Mouse (Mus musculus) frontal cortex, postnatal 25 days (tissue): Measurements from ENCODE around the gene Mier2.

Source experiments
- DNase-seq, 2 experiments: peaks; one replicate each; pipeline ENCODE4 v3.0.0; 2022; ENCODE audit warnings: low spot score in 2 of 2

Mier2 gene

GRCm38 (mm10) chr10:79574796-79575195 is 19.8 kb upstream of the Mier2 start:
- no peak for DNase-seq

DNA sequence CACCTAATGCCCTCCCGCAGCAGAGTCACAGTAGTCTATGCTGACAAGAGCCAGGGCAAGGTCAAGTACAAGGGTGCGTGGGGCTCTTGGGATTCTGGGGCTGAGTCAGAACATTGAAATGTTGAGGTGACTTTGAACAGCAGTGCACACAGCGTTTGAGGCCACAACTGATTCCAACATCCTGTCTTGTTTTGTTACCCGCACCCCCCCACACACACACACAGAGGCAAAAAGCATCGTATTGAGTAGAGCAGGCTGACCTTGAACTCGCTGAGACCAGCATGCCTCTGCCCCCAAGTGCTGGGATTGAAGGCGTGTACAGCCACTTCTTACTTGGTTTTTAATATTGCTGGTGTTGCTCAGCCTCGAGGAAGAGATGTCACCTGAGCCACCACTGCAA is 19.4 kb upstream of the Mier2 start:
- no peak for DNase-seq

GRCm38 (mm10) chr10:79573611-79574010 is 18.6 kb upstream of the Mier2 start:
- no peak for DNase-seq

GRCm38 (mm10) chr10:79571314-79571713 is 16.3 kb upstream of the Mier2 start:
- no peak for DNase-seq

GRCm38 (mm10) chr10:79569921-79570320 is 14.9 kb upstream of the Mier2 start:
- no peak for DNase-seq

DNA sequence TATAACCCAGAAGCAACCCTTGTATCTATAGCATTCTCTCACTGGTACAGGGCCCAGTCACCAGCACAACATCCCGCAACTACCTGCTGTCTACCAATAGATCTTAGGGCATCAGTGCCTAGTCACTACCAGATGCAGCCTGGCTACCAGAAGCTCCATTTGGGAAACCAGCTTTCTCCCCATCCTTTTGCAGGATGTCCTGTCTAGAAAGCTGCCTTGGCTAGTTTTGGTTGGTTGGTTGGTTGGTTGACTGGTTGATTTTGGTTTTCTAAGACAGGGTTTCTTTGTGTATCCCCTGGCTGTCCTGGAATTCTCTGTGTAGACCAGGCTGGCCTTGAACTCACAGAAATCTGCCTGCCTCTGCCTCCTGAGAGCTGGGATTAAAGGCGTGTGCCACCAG is 4.7 kb upstream of the Mier2 start:
- DNase-seq, result no peak

GRCm38 (mm10) chr10:79557496-79557895 is 2.5 kb upstream of the Mier2 start:
- no peak for DNase-seq

DNA sequence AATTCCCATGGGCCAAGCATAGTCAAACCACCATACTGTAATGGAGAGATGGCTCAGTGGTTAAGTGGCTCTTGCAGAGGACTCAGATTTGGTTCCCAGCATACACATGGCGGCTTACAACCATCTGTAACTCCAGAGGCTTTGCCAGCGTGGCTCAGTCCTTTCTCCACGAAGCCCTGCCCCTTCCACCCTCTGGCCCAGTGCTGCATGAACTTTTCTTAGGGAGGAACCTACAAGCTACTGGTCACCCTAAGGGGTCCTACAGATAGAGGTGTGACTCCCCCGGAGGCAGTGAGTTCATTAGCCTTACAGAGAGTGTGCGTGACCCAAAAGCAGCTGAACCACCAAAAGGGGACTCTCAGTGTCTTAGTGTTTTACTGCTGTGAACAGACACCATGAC is 2.0 kb upstream of the Mier2 start:
- no peak for DNase-seq

- no peak for DNase-seq
These were observed 282 bp upstream of the Mier2 start for GRCm38 (mm10) chr10:79555238-79555724.

DNA sequence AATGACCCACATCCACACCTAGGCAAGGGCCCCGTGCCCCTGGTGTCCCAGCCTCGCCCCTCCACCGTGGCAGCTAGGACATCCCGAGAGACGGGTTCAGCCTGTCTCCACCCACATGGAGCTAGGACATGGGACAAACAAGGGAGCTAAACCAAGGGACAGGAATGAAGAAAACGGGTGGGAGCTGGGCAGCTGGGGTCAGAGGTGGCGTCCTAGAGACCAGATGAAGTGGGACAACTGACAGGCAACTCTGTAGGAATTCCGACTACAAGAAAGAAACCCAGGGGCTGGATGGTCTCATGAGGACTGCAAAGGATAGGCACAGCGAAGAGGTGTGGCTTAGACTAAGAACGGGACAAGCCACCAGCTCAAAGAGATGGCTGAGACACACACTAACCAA is 1.3 kb downstream of the Mier2 start:
- DNase-seq, result no peak

DNA sequence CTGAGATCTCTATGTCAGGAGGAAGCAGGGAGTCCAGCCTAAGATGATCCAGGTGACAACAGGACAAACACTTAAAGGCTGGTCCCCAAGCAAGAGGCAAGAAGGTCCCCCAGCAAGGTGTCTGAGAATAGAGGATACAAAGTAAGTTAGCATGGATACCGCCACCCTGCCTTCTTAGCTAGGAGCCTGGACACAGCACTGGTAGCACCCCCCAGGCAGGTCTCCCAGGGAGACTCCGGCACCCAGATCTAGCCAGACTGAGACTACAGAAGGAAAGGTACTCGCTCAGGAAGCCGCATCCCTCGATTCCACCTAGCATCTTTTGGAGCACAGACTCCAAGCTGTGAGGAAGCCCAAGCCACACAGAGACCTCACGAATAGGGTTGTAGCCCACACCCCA is 1.8 kb downstream of the Mier2 start:
- DNase-seq, result no peak

GRCm38 (mm10) chr10:79552531-79552930 is 2.5 kb downstream of the Mier2 start:
- no peak for DNase-seq

DNA sequence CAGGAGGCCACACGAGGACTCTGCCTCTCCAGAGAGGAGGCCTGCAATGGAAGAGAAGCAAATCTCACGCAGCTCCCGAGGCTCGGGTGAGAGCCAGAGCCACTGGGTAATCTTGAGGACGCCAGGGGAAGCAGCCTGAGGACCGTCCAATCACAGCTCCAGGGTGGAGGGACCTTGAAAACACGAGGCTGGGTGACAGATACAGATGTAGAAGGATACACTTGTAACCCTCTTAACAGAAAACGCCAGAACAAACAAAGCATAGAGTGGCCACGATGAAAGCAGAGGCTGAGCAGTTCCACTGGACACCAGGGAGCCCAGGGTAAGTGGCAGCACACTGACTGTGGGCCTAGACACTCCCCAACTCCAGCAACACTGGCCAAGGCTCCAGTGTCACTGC is 4.6 kb downstream of the Mier2 start:
- no peak for DNase-seq

GRCm38 (mm10) chr10:79548971-79549723 is 5.9 kb downstream of the Mier2 start:
- no peak for DNase-seq

GRCm38 (mm10) chr10:79548546-79548945 is 6.5 kb downstream of the Mier2 start:
- DNase-seq, result no peak

- no peak for DNase-seq
These were observed 7.8 kb downstream of the Mier2 start for GRCm38 (mm10) chr10:79547148-79547675.

DNA sequence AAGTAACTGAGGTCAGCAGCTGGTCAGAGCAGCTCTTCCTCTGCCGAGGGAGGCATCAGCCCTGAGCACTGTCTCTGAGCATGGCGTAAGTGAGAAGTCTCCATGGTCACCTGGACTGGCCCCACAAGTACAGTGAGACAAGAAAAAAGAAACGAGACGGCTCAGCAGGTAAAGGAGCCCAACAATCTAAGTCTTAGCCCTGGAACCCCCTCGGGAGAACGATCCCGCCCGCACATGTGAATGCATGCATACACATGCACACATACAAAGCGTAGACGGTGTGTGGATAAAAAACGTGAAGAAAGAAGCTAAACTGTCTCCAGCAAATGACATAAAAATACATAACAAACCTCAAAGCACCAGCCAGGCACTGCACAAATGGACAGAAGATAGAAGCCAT is 8.5 kb downstream of the Mier2 start:
- DNase-seq, result no peak

GRCm38 (mm10) chr10:79545891-79546290 is 9.1 kb downstream of the Mier2 start:
- DNase-seq, result no peak

GRCm38 (mm10) chr10:79544631-79545030 is 10.4 kb downstream of the Mier2 start:
- no peak for DNase-seq

DNA sequence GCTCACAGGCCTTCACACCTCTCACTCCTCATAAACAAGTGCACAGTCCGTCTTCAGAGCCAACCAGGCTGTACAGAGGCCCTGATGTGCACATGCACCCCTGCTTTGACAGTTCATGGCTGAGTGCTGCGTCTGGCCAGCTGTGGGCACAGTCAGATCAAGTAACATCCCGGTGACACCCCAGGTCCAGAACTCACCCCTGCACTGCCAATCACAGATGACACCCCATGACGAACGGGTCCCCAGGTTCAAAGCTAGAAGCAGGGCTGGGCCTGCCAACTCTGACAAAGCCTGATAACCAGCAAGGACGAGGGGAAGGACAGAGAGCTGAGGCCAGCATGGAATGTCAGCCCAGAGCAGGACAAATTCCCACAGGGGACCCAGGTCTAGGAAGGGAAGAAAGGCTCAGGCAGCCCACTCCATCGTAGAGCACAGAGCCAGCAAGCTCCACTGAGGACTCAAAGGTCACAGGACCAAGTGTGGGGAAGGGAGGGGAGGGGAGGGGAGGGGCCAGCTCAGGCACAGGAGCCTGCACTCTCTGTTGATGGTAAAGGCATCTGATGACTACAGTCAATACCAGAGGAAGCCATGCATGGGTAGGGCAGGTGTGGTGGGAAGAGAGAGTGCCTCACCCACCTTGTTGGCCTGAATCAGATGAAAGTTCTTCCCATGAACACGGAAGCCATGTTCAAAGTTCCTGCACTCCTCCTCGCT is 11.0 kb downstream of the Mier2 start:
- no peak for DNase-seq

- DNase-seq, result no peak
These were observed 12.8 kb downstream of the Mier2 start for GRCm38 (mm10) chr10:79542171-79542570.

DNA sequence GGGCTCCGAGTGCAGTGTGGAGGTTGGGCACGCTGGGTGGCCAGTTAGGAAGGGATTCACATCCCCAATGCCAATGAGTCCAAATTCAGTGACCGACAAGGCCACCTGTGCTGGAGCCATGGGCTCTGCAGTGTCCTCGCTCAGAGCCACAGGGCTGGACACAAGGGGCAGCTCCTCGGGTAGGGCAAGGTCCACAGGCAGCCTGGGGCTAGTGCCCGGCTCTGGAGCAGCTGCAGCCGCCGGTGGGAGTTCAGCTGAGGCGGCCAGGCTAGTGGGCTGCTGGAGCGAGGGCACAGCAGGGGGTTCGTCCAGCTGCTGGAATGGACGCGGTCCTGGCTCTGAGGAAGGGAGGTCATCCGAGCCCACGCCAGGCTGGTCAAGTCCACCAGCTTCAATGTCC is 13.5 kb downstream of the Mier2 start:
- DNase-seq, result no peak

- DNase-seq, result no peak
These were observed 14.3 kb downstream of the Mier2 start for GRCm38 (mm10) chr10:79540746-79541145.
